Mouse (Mus musculus): ENCODE data around the gene Mfsd13b. TPM values are rescaled to one million over a fixed set of nuclear protein-coding genes. Genes with fewer than 3 reads are reported as not detected.
"Not testable (repeated sequence)": the region's sequence is repeated elsewhere in the genome, so short reads cannot be mapped to it uniquely, and the experiment has no call there.

Gene Mfsd13b
- total RNA-seq, 2 experiments from 2014 or later, result 1.5 to 2.7 TPM

GRCm38 (mm10) chr7:120980931-120981924 is 1.1 kb upstream of the Mfsd13b start:
- DNase-seq (ENCODE audit: low spot score in 2 of 2), result no peak

- no peak for DNase-seq (ENCODE audit: low spot score in 2 of 2)
These were observed 659 bp downstream of the Mfsd13b start for GRCm38 (mm10) chr7:120982968-120983367.

GRCm38 (mm10) chr7:120991191-120991590 is 8.9 kb downstream of the Mfsd13b start:
- peak; percentile 8 to 63 for DNase-seq (ENCODE audit: low spot score in 2 of 2)

- no peak for DNase-seq (ENCODE audit: low spot score in 2 of 2)
These were observed 16.8 kb downstream of the Mfsd13b start for GRCm38 (mm10) chr7:120999021-120999530.

GRCm38 (mm10) chr7:121000065-121000822 is 17.9 kb downstream of the Mfsd13b start:
- no peak for DNase-seq (ENCODE audit: low spot score in 2 of 2)

- no peak for DNase-seq (ENCODE audit: low spot score in 2 of 2)
These were observed 19.6 kb downstream of the Mfsd13b start for GRCm38 (mm10) chr7:121001879-121002278.

- no peak for DNase-seq (ENCODE audit: low spot score in 2 of 2)
These were observed 20.2 kb downstream of the Mfsd13b start for GRCm38 (mm10) chr7:121002407-121002928.

GRCm38 (mm10) chr7:121003793-121004418 is 21.6 kb downstream of the Mfsd13b start:
- DNase-seq (ENCODE audit: low spot score in 2 of 2), result no peak

- no peak for DNase-seq (ENCODE audit: low spot score in 2 of 2)
These were observed 29.7 kb downstream of the Mfsd13b start for GRCm38 (mm10) chr7:121011794-121012689.

GRCm38 (mm10) chr7:121014486-121014885 is 32.2 kb downstream of the Mfsd13b start:
- DNase-seq (ENCODE audit: low spot score in 2 of 2), result no peak

- DNase-seq (ENCODE audit: low spot score in 2 of 2), result no peak
These were observed 36.5 kb downstream of the Mfsd13b start for GRCm38 (mm10) chr7:121018778-121019177.

- no peak for DNase-seq (ENCODE audit: low spot score in 2 of 2)
These were observed 38.0 kb downstream of the Mfsd13b start for GRCm38 (mm10) chr7:121020277-121020676.

GRCm38 (mm10) chr7:121025221-121026008 is 43.1 kb downstream of the Mfsd13b start:
- DNase-seq (ENCODE audit: low spot score in 2 of 2), result no peak

- DNase-seq (ENCODE audit: low spot score in 2 of 2), result no peak
These were observed 44.0 kb downstream of the Mfsd13b start for GRCm38 (mm10) chr7:121026300-121026699.

GRCm38 (mm10) chr7:121029947-121030346 is 47.6 kb downstream of the Mfsd13b start:
- not testable (repeated sequence) for DNase-seq (ENCODE audit: low spot score in 2 of 2)

GRCm38 (mm10) chr7:121033856-121034652 is 51.7 kb downstream of the Mfsd13b start, which contains the start of gene Mettl9:
Gene Mettl9 (plus strand): TSS chr7:121034445.
- peak; percentile 87 to 94 for DNase-seq (ENCODE audit: low spot score in 2 of 2)

GRCm38 (mm10) chr7:121034701-121035141 is 52.4 kb downstream of the Mfsd13b start:
- DNase-seq (ENCODE audit: low spot score in 2 of 2), result peak in 1 of 2 experiments; percentile 57

GRCm38 (mm10) chr7:121035161-121035721 is 52.9 kb downstream of the Mfsd13b start:
- DNase-seq (ENCODE audit: low spot score in 2 of 2), result peak; percentile 5 to 17
